Mouse (Mus musculus): ENCODE measurements around the gene Orai1.

GRCm38 (mm10) chr5:122994303-122994846 lies 20.5 kb upstream of the Orai1 start:
- TF ChIP-seq CTCF (IDR thresholded peaks at IDR 0.05; ENCODE audit: low read depth, low read length) = no peak
- no peak for TF ChIP-seq POLR2A (IDR thresholded peaks at IDR 0.05; ENCODE audit: borderline replicate concordance, low read depth, low read length)
